Mouse (Mus musculus) A20 (cell line): ENCODE data around the gene Ambra1.
A peak's percentile ranks its signal among the peaks of the same experiment; 100 is the strongest.

Experiments
- DNase-seq: peaks from one replicate; pipeline ENCODE4 v3.0.0-alpha.2; 2011; ENCODE audit warnings: low read depth, low spot score

Gene Ambra1

GRCm38 (mm10) chr2:91934826-91935525 lies 205.0 kb downstream of the Ambra1 start:
- no peak for DNase-seq

DNA sequence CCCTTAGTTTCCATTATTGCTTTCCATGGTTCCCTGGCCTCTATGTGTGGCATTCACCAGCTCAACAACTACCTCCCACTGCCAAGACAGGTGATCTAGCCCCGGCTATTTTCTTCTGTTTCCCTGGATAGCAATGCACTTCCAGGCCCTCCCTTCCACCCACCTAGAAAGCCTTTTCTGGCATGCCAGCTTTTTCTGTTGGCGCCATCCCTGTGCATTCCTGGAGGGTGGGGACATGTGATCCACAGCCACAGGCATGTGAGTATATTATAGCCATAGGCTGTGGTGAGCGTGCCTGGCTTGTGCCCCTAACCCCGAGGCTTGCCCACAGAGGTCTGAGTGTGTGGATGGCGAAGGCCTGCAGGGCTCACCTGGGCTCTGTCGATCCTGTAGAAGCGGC lies 206.2 kb downstream of the Ambra1 start:
- no peak for DNase-seq

- no peak for DNase-seq
Observed at GRCm38 (mm10) chr2:91939303-91939935, 209.5 kb downstream of the Ambra1 start.

- peak; percentile 31 for DNase-seq
Observed at GRCm38 (mm10) chr2:91942356-91942755, 212.4 kb downstream of the Ambra1 start.

DNA sequence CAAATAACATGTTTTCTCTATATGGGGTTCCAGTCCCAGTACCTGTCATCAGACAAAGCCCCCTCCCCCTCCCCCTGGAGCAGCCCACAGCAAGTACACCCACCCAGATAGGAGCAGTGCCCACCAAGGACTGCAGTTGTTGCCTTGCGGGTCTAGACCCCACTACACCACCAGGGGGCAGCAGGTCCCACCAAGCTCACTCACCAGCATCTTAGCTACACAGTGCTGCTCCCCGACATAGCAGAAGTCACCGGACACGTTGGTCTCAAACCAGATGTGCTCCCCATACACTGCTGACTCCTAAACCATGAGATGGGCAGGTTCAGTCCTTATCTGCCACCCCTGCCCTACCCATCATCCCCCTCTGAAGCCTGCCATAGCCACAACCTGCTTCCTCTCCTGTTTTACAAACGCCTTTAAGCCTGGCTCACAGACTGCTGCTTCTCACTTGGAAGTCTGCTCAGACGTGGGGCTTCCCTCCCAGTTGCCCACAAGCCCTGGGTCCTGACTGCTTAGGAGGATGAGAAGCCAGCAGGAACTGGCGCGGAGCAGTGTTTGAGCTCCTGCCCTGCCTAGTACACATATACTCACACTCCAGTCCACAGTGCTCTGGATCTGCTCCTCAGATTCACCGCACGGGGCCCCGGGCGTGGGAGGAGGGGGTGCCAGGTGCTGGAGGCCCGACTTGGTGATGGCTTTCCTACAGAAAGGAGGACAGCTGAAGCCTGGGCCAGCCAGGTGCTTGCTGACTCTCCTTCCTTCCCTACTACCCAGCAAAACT lies 214.4 kb downstream of the Ambra1 start:
- peak; percentile 81 for DNase-seq

GRCm38 (mm10) chr2:91945483-91945882 lies 215.5 kb downstream of the Ambra1 start, which contains the start of gene Gm9821:
Gm9821 (plus strand) TSS chr2:91945703.
- no peak for DNase-seq

DNA sequence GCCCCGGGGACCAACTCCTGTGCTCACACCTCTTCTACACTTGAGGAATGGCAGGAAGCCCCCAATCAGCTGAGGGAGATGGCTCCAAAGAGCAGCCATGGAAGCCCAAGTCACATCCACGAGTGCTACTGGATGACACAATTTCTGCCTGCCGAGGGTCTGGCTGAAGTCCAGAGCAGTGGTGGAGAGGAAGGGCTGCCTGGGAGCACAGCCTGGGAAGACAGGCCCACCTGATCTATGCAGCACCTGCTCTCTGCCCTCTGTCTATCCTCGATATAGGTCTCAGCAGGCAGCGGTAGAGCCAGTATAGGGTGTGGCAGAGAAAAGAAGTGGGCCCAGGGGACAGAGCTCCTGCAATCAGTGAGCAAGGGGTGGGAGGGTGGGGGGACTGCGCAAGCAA lies 216.9 kb downstream of the Ambra1 start:
- DNase-seq: peak; percentile 70

GRCm38 (mm10) chr2:91947397-91948150 lies 217.6 kb downstream of the Ambra1 start:
- DNase-seq: peak; percentile 74

DNA sequence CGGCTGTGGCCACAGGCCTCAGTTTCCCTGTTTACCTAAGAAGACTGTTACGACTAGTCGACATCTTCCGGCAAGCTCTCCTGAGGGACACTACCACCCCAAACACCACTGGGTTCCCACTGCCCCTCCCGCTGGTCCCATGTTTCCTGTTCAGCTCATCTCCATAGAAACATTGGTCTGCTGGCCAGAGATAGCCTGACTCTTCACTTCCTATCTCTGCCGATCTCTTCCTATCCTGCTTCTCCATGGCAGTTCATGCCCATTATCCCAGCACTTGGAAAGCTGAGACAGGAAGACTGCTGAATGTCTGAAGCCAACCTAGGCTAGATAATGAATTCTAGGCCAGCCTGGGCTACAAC lies 218.2 kb downstream of the Ambra1 start:
- no peak for DNase-seq

GRCm38 (mm10) chr2:91948792-91949241 lies 218.9 kb downstream of the Ambra1 start:
- DNase-seq: peak; percentile 67

- peak; percentile 65 for DNase-seq
Observed at GRCm38 (mm10) chr2:91949411-91950274, 219.7 kb downstream of the Ambra1 start.

DNA sequence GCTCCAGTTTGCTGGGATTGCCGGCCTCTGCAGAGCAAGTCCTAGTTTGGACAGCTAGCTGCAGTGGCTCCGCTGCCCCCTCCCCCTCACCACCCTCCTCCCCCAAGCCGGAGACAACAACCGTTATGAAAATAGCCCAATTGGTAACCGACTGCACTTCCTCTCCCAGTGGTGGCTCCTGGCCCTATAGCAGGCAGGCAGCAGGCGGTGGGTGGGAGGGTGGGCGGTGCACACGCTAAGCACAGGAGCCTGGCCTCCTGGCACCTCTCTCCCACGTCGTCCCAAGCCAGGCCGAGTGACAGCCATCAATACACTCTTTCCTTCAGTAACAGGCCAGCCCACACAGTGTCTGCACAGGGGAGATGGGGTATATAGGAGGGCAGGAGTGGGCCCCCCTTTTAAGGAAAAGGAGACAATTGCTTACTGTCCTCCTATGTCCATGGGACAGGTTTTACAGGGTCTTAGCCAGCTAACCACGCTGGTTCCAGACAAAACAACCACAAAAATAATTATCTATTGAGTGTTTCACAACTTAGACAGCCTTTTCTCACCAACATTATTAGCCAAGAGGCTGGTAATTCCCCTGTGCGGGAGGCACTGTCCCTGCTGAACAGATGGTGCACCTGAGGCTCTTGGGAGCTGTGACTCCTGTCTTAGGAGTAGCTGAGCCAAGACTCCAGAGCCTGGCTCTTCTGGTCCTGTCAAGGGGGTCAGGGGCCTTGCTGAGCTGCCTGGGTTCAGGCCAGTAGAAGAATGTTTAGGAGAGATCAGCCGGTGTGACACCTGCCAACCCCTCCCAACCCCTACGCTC lies 220.5 kb downstream of the Ambra1 start:
- DNase-seq: peak; percentile 89

- no peak for DNase-seq
Observed at GRCm38 (mm10) chr2:91953825-91954224, 223.9 kb downstream of the Ambra1 start.

GRCm38 (mm10) chr2:91955121-91955591 lies 225.2 kb downstream of the Ambra1 start:
- no peak for DNase-seq

- no peak for DNase-seq
Observed at GRCm38 (mm10) chr2:91955875-91956274, 225.9 kb downstream of the Ambra1 start.

DNA sequence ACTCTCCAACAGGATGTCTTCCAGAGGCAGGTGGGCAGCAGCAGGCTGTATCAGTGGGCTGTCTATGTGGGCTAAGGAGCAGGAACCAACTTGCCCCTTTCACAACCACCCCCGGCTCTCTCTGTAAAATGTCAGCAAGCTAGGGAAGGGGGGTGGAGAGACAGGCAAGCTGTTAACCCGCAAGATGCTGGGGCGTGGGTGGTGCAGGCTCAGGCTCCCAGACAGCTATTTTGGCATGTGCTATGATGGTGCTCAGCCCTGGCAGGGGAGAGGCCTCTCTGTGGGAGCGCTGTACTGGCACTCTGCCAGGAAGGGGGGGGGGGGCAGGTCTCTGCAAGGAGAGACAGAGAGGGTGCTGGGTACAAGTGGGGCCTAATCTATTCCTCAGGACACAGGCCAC lies 227.2 kb downstream of the Ambra1 start:
- DNase-seq: peak; percentile 36

DNA sequence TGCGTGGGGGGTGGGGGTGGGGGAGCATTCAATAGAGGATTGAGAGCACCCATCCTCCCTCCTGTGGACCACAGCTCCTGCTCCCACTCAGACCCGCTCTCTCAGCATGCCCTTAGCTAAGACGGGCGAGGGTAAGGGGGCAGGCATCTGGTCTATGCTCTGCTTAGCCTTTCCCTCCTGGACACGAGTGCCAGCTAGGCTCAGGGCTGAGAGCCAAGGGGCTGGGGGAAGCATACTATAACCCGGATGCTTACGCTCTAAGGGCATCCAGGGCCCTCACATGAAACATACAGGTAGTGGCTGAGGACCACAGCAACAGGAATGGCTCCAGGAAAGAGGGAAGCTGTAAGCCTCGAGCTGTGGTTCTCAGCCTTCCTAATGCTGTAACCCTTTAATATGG lies 228.1 kb downstream of the Ambra1 start:
- DNase-seq: no peak

DNA sequence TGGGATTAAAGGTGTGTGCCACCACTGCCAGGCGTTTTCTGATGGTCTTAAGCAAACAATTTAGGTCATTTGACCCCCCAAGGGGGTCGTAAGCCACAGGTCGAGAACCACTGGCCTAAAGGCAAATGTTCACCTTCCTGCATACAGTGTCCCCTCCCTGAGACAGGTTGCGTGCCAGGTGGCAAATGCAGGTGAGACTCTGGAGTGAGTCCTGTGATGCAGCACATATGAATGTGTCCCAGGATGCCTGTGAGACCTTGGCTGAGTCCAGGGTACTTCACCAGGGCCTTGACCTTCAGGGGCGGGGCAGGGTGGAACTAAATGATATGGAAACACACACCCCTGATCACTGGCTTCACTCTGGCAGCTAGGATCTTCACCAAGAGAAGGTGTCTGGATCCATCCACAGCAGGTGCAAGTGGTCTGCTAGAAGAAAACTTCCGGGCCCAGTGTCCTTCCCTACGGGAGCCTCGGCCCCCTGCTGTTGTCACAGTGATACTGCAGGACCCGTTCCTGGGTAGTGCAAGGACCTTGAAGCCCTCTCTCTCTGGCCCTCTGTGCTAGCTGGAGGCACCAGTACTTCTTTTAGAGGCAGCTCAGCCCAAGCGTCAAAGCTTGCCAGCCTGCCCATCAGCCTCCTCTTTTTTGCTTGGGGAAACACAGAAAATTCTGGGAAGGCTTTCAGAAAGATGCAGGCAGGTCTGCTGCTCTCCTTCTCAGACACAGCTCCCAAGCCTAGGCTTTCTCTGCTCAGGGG lies 228.9 kb downstream of the Ambra1 start:
- peak; percentile 46 for DNase-seq
